Mouse (Mus musculus): ENCODE measurements around the gene Ccm2.

Gene Ccm2

DNA sequence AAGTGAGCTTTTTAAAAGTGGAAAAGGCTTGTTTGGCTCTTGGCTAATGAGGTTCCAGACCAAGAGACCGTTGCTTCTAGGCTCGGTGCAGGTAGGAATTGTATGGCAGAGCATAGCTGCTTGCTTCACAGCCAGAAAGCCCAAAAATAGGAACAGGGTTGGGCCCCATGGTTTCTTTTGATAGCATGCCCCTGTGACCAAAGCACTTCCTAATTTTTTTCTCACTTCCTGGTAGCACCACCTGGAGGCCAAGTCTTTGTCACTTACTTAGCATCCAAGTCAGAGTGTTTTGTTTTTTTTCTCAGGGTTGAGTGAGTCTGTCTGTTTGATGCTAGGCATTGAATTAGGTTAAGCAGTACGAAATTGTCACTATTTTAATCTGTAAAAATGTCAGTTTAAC lies 40.0 kb downstream of the Ccm2 start:
- DNase-seq = no peak

DNA sequence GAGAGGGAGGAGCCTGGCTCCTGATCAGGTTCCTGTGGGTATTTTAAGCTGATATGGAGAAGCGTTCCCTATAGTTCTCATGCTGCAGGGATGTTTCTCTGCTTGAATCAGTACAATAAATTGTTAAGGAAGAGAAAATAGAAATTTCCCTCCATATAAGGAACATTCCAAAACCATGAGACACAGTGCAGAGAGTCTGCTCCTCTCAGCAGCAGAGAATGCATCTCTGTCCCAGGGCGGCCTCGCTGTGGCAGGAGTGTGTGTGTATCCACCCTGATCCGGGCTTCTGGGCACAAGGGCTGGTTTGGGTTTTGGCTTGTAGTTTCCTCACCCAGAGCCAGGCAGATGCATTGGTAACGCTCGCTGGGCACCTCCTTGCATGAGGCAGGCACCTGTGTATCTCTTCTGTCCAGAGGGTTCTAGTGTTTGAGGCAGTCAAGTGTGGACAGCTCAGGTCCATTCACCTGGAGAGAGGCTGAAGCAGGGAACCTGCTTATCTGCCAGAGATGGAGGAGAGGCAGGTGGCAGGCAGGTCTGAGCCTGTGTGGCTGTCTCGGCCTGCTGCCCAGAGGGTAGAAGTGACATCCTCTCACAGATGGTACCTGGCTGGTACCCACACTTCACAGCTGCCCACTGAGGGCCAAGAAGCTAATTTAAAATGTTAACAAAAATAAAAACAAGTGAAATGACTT lies 40.7 kb downstream of the Ccm2 start:
- no peak for DNase-seq

- DNase-seq = no peak
Measured at GRCm38 (mm10) chr11:6588295-6588694, 41.6 kb downstream of the Ccm2 start.

- DNase-seq = no peak
Measured at GRCm38 (mm10) chr11:6589838-6590237, 43.2 kb downstream of the Ccm2 start.

GRCm38 (mm10) chr11:6590933-6591675 lies 44.4 kb downstream of the Ccm2 start:
- DNase-seq = no peak

DNA sequence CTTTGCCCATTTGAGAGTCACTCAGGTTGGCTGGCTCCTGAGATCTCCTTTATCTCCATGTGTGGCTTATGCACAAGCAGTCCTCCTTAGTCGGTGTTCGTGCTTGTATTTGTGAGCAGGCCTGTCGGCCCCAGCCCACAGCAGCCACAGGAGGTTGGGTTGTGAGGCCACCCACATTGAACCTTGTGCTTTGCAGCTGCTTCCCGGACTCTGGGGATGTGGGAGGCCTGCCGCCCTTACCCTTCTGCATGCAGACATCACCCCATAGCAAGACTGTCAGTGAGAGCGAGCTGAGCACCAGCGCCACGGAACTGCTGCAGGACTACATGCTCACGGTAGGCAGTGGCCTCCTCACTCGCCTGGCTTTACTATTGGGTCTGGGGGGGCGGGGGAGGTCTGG lies 46.7 kb downstream of the Ccm2 start:
- DNase-seq = no peak

- DNase-seq = no peak
Measured at GRCm38 (mm10) chr11:6594845-6595244, 48.2 kb downstream of the Ccm2 start.

GRCm38 (mm10) chr11:6595339-6595738 lies 48.7 kb downstream of the Ccm2 start:
- DNase-seq = no peak

DNA sequence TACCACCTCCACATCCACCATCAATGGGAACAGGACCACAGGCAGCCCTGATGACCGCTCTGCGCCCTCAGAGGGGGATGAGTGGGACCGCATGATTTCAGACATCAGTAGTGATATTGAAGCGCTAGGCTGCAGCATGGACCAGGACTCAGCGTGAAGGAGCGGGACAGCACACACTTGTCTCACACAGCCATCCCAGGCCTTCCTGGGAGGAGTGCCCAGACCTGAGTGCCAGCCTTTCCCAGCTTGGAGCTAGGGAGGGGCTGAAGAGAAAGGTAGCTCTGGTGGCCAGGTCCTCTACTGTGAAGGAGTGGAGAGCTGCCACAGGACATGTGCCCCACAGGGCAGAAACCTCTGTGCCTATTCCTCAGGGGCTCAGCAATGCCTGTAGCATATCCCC lies 49.5 kb downstream of the Ccm2 start:
- no peak for DNase-seq

GRCm38 (mm10) chr11:6596616-6597015 lies 49.9 kb downstream of the Ccm2 start:
- no peak for DNase-seq

DNA sequence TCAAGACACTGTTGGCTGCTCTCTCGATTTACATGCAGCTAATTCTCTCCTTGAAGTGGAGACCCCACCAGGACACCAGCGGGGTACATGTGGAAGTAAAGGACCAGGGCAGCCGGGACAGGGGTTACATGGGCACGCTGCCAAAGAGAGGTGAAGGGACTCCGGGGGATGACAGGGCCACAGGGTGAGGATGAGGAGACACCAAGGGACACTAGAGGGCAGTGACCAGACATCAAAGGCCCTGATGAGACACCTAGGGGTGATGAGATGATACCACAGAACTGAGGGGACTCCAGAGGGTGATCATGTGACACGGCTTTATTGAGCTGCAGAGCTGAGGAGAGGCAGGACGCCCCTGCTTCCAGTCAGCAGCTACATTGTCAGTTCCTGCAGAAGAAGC lies 50.8 kb downstream of the Ccm2 start:
- DNase-seq = no peak

DNA sequence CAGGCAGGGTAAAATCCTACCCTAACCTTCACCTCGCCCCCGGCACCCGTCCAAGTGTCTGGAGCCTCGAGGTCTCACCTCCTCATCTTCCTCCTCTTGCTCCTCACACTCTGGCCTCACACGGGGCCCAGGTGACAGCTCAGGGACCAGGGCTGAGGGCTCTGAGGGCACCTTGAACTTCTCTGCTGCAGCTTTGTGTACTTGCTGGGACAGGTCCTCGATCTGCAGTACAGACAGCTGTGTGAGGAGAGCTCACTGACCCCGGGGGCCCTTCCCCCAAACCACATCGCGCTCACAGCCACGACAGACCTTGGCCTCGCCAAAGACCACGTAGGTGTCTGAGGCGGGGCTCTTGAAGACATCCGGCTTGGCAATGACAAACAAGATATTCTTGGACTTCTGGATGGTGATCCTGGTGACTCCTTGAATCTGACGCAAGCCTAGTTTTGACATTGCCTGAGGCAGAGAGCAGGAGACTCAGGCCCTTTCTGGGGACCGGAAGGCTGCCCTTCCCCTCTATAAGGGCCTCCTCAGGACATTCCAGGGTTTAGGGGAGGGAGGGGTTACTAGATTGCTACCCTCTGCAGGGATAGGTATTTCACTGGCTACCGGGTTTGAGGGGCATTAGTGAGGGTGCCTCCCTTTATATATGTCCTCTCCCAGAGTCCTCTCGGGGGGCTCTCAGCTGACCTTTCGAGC lies 51.7 kb downstream of the Ccm2 start:
- no peak for DNase-seq

- DNase-seq = no peak
Measured at GRCm38 (mm10) chr11:6599011-6599681, 52.5 kb downstream of the Ccm2 start.

DNA sequence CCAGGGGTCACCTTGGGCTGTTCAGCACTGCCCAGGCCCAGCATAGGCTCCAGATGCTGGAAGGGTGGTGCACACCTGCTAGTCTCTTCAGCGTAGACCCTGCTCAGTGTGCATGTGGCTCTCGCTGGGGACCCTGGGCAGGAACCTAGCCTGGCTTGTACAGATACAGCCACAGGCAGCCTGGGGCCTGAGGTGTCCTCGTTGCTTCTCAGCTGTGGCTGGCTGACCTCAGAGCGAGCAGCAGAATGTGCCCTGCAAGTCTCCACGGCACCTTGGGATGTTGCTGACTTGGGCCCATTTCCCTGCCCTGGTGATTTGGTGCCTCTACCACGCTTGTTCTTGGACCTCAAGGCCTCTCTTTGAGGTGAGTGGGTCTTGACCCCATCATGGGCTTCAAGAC lies 53.1 kb downstream of the Ccm2 start:
- no peak for DNase-seq

DNA sequence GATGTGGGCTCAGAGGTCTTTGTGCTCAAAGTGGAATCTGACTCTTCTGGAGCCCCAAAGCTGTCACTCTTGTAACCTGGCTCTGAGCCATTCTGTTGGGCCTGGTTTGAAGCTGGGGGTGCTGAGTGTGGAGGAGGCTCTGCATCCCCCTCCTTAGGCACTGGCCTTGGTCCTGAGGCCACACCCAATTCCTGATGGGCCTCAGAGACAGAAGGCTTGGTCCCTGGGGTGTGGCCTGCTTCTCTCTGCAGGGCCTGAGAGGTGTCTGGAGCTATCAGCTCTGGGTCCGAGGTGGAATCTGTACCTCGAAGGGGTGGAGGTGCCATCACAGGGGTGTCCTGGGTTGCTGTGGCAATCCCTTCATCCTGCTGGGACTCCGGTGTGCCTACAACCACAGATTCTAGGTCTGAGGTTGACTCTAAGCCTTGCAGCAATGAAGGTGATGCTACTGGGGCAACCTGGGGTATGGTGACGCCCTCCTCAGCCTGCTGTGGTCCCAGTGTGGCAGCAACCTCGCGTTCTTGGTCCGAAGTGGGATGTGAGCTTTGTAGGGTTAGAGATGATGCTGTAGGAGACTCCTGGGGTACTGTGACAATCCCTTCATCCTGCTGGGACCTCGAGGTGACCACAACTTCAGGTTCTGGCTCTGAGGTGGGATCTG lies 53.7 kb downstream of the Ccm2 start:
- DNase-seq = no peak

GRCm38 (mm10) chr11:6601649-6602480 lies 55.2 kb downstream of the Ccm2 start:
- DNase-seq = no peak

DNA sequence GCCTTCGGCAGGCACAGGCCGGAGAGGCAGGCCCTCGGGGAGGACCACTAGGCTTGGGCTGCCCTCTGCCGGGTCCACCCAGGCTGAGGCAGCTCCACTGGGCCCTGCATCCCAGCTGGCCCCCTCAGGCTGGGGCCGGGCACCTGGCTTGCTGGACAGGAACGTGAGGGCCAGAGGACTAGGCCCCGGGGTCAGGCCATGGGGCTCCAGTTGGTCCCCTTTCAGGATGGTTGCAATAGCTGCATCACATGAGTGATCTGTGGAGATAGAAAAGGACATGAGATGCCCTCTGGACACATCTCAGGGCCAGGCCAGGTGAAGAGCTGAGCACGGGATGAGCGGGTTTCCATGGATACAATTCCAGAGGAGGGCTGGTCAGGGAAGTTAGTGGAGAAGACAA lies 56.0 kb downstream of the Ccm2 start:
- DNase-seq = no peak

DNA sequence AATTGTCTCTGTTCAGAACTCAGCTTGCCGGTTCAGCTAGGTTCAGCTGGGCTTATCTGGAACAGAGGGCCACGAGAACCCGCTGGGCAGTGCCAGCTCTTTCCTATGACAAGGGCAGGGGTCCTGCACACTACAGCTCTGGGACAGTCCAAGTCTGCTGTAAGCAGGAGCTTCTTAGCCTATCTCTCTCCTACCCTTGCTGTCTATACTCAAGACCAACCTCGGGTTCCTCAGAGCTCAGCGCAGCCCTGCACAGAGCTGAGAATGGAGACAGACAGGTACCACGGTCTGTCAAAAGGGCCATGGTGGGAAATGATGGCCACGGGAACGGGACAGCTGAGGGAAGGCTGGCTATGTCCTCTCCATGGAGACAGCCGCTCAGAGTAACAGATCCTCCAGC lies 56.5 kb downstream of the Ccm2 start:
- DNase-seq = no peak

- DNase-seq = no peak
Measured at GRCm38 (mm10) chr11:6603887-6604603, 57.4 kb downstream of the Ccm2 start.

DNA sequence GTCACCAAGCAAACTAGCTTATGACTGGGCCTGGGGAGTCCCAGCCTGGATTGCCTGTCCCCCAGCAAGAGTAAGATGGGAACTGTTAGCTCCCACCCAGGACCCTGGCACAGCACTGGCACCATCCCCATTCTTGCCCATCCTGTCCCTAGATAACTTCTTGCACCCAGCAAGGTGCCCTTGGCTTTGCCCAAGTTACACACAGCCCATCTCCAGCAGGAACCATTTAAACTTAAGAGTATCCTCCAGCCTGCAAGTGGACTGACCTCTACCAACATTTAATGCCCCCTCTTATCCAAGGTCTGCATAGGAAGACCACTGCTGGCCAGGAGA lies 57.9 kb downstream of the Ccm2 start:
- DNase-seq = no peak

GRCm38 (mm10) chr11:6605021-6605481 lies 58.4 kb downstream of the Ccm2 start:
- DNase-seq = no peak
